Mouse (Mus musculus) liver, postnatal 0 days (tissue): ENCODE results near the gene Lifr. TPM values are rescaled to one million over a fixed set of nuclear protein-coding genes. Genes with fewer than 3 reads are reported as not detected.

Experiments used
- ATAC-seq: fragments of 200-750 bp; cut with Nextera tagmentation; 2 replicates; pipeline ENCODE4 v1.8.0; 2017; ENCODE audit warnings: mild to moderate bottlenecking, moderate library complexity
- DNase-seq: peaks from one replicate; pipeline ENCODE4 v3.0.0-alpha.2; 2016
- H3K27ac ChIP-seq: fragments of 300-500 bp; sonication (generic); 2 replicates; pipeline ENCODE4 v1.5.1; 2014; ENCODE audit warnings: antibody characterized with exemption, moderate library complexity, mild to moderate bottlenecking, low read depth
- H3K27me3 ChIP-seq: fragments of 300-500 bp; sonication (generic); 2 replicates; pipeline ENCODE4 v1.6.1; 2014; ENCODE audit warnings: low read length, control low read depth, mixed read lengths; ENCODE audit not compliant: insufficient read depth
- H3K36me3 ChIP-seq: fragments of 300-500 bp; sonication (generic); replicated peaks from 2 replicates; pipeline ENCODE4 v1.6.1; 2014; ENCODE audit warnings: mild to moderate bottlenecking, control low read depth, low read length, moderate library complexity, mixed read lengths; ENCODE audit not compliant: insufficient read depth
- H3K4me1 ChIP-seq: fragments of 300-500 bp; sonication (generic); 2 replicates; pipeline ENCODE4 v1.6.1; 2014; ENCODE audit warnings: antibody characterized with exemption, mild to moderate bottlenecking, control low read depth; ENCODE audit not compliant: insufficient read depth
- H3K4me2 ChIP-seq: fragments of 300-500 bp; sonication (generic); 2 replicates; pipeline ENCODE4 v1.6.1; 2014; ENCODE audit warnings: low read depth, mild to moderate bottlenecking, low read length, moderate library complexity, mixed read lengths
- H3K4me3 ChIP-seq: fragments of 300-500 bp; sonication (generic); 2 replicates; pipeline ENCODE4 v1.5.1; 2014; ENCODE audit warnings: low read depth, low read length
- H3K9ac ChIP-seq: fragments of 300-500 bp; sonication (generic); replicated peaks from 2 replicates; pipeline ENCODE4 v1.6.1; 2014; ENCODE audit warnings: mild to moderate bottlenecking, moderate library complexity
- H3K9me3 ChIP-seq: fragments of 300-500 bp; sonication (generic); 2 replicates; pipeline ENCODE4 v1.6.1; 2016; ENCODE audit warnings: mild to moderate bottlenecking, control low read depth, low read length, mixed read lengths
- CTCF ChIP-seq: sonication (generic); IDR thresholded peaks from 2 replicates; pipeline ENCODE4 v1.5.1; 2016; ENCODE audit warnings: antibody characterized with exemption, low read depth
- EP300 ChIP-seq: IDR thresholded peaks from 2 replicates; pipeline ENCODE4 v1.6.1; 2016; ENCODE audit warnings: antibody characterized with exemption, low read depth, mild to moderate bottlenecking
- WGBS: fragments of 180-500 bp; shearing (Covaris S2); extraction: QIAGEN DNeasy Blood & Tissue Kit; methylation state at CpG from one replicate; pipeline ENCODE4 v1.1.7; 2014; ENCODE audit not compliant: insufficient replicate concordance; 5-methylcytosine and 5-hydroxymethylcytosine counted together
- polyA plus RNA-seq: library from polyadenylated mRNA; unstranded; fragments of >200 nt; fragmentation: Nextera tagmentation; extraction: Ambion mirVana; gene quantifications from 2 replicates; pipeline ENCODE4 v1.2.1, GENCODE M21; 2015

Lifr gene
- polyA plus RNA-seq, 1 experiment from 2014 or later: 49.1 TPM

- TF ChIP-seq CTCF: no peak
- no peak for TF ChIP-seq EP300
Observed at GRCm38 (mm10) chr15:7084780-7085497, 5.5 kb upstream of the Lifr start.

GRCm38 (mm10) chr15:7088691-7089090 is 1.7 kb upstream of the Lifr start:
- TF ChIP-seq EP300: peak; percentile 86
- TF ChIP-seq CTCF: no peak
- Histone ChIP-seq H3K9ac (no peak overlapping the region), H3K27me3 (no peaks in the 10 kb centered on the region), H3K9me3 (no peaks in the 10 kb centered on the region), H3K4me1 (peaks cover 37% of the 10 kb centered on the region), H3K27ac (peak overlapping the region; percentile 39), H3K4me3 (no peak overlapping the region), H3K4me2 (no peak overlapping the region), H3K36me3 (no peaks in the 10 kb centered on the region)
- DNase-seq: no peak
- peak; percentile 63 for ATAC-seq
- WGBS: 17% methylated on average over 2 of the region's 2 CpGs

More at GRCm38 (mm10) chr15:7084780-7085497, 5.5 kb upstream of the Lifr start:
- Histone ChIP-seq H3K9me3 (no peaks in the 10 kb centered on the region), H3K4me1 (peaks cover 23% of the 10 kb centered on the region), H3K27me3 (no peaks in the 10 kb centered on the region), H3K4me3 (no peak overlapping the region), H3K27ac (no peak overlapping the region), H3K9ac (no peak overlapping the region), H3K4me2 (peak overlapping the region; percentile 20; the same call in 1 of the 2 replicates), H3K36me3 (no peaks in the 10 kb centered on the region)
- ATAC-seq: peak; percentile 54
- WGBS: 18% methylated on average over 8 of the region's 8 CpGs
- peak; percentile 37 for DNase-seq

GRCm38 (mm10) chr15:7092321-7092720 is 1.9 kb downstream of the Lifr start:
- Histone ChIP-seq H3K4me1 (peaks cover 20% of the 10 kb centered on the region), H3K9me3 (no peaks in the 10 kb centered on the region), H3K27ac (no peak overlapping the region), H3K36me3 (no peaks in the 10 kb centered on the region), H3K9ac (0 out of 2 replicates have a peak overlapping the region, but pooled peaks have one; percentile 26), H3K4me3 (no peak overlapping the region), H3K4me2 (peak overlapping the region; percentile 49), H3K27me3 (no peaks in the 10 kb centered on the region)
- ATAC-seq (0 out of 2 replicates have a peak, but pooled peaks have one; percentile 27), DNase-seq (peak; percentile 21)
- WGBS: 13% methylated on average over 8 of the region's 8 CpGs
- no peak for TF ChIP-seq CTCF
- TF ChIP-seq EP300: no peak

- Histone ChIP-seq H3K27ac (no peak overlapping the region), H3K4me2 (no peak overlapping the region), H3K27me3 (no peaks in the 10 kb centered on the region), H3K4me1 (0 out of 2 replicates have a peak, but pooled peaks cover 2% of the 10 kb centered on the region), H3K9me3 (no peaks in the 10 kb centered on the region), H3K36me3 (no peaks in the 10 kb centered on the region), H3K9ac (no peak overlapping the region), H3K4me3 (no peak overlapping the region)
- TF ChIP-seq EP300 (no peak), CTCF (no peak)
- DNase-seq (no peak), ATAC-seq (no peak)
- WGBS: 67% methylated on average over 1 of the region's 1 CpGs
Observed at GRCm38 (mm10) chr15:7099406-7099805, 9.0 kb downstream of the Lifr start.

- 87% methylated on average over 6 of the region's 6 CpGs for WGBS
- Histone ChIP-seq H3K9me3 (no peaks in the 10 kb centered on the region), H3K27me3 (no peaks in the 10 kb centered on the region), H3K36me3 (no peaks in the 10 kb centered on the region), H3K9ac (no peak overlapping the region), H3K4me2 (no peak overlapping the region), H3K27ac (no peak overlapping the region), H3K4me3 (no peak overlapping the region), H3K4me1 (0 out of 2 replicates have a peak, but pooled peaks cover 2% of the 10 kb centered on the region)
- no peak for ATAC-seq
- no peak for TF ChIP-seq CTCF
- no peak for TF ChIP-seq EP300
- DNase-seq: no peak
Observed at GRCm38 (mm10) chr15:7100226-7100625, 9.8 kb downstream of the Lifr start.

- Histone ChIP-seq H3K9ac (no peak overlapping the region), H3K4me1 (0 out of 2 replicates have a peak, but pooled peaks cover 2% of the 10 kb centered on the region), H3K4me3 (no peak overlapping the region), H3K27ac (no peak overlapping the region), H3K9me3 (no peaks in the 10 kb centered on the region), H3K36me3 (no peaks in the 10 kb centered on the region), H3K4me2 (no peak overlapping the region), H3K27me3 (no peaks in the 10 kb centered on the region)
- TF ChIP-seq CTCF (no peak), EP300 (no peak)
- WGBS: 78% methylated on average over 2 of the region's 2 CpGs
- DNase-seq: no peak
- no peak for ATAC-seq
Observed at GRCm38 (mm10) chr15:7103051-7103450, 12.6 kb downstream of the Lifr start.
